Mouse (Mus musculus): ENCODE data around the gene Mafb.

DNA sequence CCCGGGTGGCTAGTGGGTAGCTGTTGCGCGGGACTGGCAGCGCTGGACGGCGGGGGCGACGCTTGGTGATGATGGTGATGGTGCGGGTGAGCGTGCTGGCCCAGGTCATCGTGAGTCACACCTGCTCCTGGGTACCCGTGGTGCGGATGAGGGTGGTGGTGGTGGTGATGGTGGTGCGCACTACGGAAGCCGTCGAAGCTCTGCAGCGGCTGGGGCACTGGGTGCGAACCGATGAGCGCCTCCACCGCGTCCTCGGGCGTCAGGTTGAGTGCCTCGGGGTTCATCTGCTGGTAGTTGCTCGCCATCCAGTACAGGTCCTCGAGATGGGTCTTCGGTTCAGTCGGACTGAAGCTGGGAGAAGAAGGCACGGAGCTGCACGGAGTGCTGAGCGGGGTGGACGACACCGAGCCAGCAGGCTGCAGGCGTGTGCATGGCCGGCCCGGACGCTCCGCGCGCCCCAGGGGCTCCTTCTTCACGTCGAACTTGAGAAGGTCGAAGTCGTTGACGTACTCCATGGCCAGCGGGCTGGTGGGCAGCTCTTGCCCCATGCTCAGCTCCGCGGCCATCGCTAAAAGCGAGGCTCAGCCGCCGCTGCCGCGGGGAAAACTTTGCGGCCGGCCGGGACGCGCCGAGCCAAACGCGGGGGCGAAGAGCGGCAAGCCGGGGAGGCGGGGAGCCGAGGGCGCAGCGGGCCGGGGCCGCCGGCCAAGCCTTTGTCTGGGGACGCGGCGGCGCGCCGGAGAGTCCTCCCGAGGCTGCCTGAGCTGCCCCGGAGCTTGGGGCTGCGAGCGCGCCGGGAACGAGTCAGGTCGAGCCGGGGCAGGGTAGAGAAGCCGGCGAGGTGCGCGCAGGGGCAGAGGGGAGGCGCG is 520 bp downstream of the Mafb start:
- TF ChIP-seq CTCF (IDR thresholded peaks at IDR 0.05; ENCODE audit: borderline replicate concordance, insufficient read depth, low read depth, low read length): no peak
- no peak for TF ChIP-seq POLR2A (IDR thresholded peaks at IDR 0.05; ENCODE audit: borderline replicate concordance, insufficient read depth, low read length)
